Mouse (Mus musculus) CH12.LX (cell line): Measurements from ENCODE around the gene Cbl.

Source experiments
- ELF1 ChIP-seq: IDR thresholded peaks from 2 replicates; pipeline ENCODE4 v1.6.1; 2014; ENCODE audit warnings: low read depth, mild to moderate bottlenecking, inconsistent platforms, low read length, improper control_type of control experiment
- GABPA ChIP-seq: IDR thresholded peaks from 2 replicates; pipeline ENCODE4 v1.6.1; 2012; ENCODE audit warnings: low read depth, low read length, improper control_type of control experiment, inconsistent platforms; ENCODE audit not compliant: insufficient replicate concordance
- MXI1 ChIP-seq: IDR thresholded peaks from 2 replicates; pipeline ENCODE4 v1.6.1; 2011; ENCODE audit warnings: mild to moderate bottlenecking, low read depth, low read length, improper control_type of control experiment
- UBTF ChIP-seq: IDR thresholded peaks from 2 replicates; pipeline ENCODE4 v1.6.1; 2012; ENCODE audit warnings: low read depth, mild to moderate bottlenecking, inconsistent platforms, low read length, improper control_type of control experiment, moderate library complexity

DNA sequence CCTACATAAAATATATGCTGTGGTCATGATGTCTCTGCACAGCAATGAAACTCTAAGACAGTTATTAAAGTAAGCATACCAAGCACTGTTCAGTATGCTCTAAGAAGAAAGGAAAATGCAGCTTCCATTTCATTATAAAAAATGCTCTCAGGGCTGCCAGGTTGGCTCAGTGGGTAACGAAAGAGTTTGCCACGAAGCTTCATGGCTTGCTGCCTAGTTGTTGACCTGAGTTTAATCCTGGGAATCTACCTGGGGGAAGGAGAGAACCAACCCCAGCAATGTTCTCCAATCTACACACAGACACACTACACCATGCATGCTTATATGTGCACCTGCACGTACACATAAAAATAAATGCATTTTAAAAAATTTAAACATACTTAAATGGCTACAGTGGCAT is 34.7 kb downstream of the Cbl start:
- TF ChIP-seq UBTF (no peak), ELF1 (no peak), MXI1 (no peak), GABPA (no peak)
